Mouse (Mus musculus) ovary, postnatal 36 days (tissue): Measurements from ENCODE around the gene Gtf3c1.

Experiments used
- DNase-seq: peaks from one replicate; pipeline ENCODE4 v3.0.0; 2022; ENCODE audit warnings: low spot score, mixed read lengths

Gtf3c1 gene

GRCm38 (mm10) chr7:125620077-125620476, 87.5 kb downstream of the Gtf3c1 start:
- DNase-seq: no peak

GRCm38 (mm10) chr7:125618016-125618415, 89.6 kb downstream of the Gtf3c1 start:
- no peak for DNase-seq

- DNase-seq: no peak
Measured at GRCm38 (mm10) chr7:125615453-125615852, 92.1 kb downstream of the Gtf3c1 start.

GRCm38 (mm10) chr7:125613579-125613978, 94.0 kb downstream of the Gtf3c1 start:
- DNase-seq: no peak

GRCm38 (mm10) chr7:125608183-125608688, 99.3 kb downstream of the Gtf3c1 start:
- no peak for DNase-seq

- no peak for DNase-seq
Measured at GRCm38 (mm10) chr7:125607384-125608182, 100.0 kb downstream of the Gtf3c1 start.

- no peak for DNase-seq
Measured at GRCm38 (mm10) chr7:125606265-125607164, 101.1 kb downstream of the Gtf3c1 start.

- no peak for DNase-seq
Measured at GRCm38 (mm10) chr7:125605725-125606139, 101.8 kb downstream of the Gtf3c1 start.

GRCm38 (mm10) chr7:125604362-125605319, 102.9 kb downstream of the Gtf3c1 start:
- DNase-seq: no peak

- DNase-seq: no peak
Measured at GRCm38 (mm10) chr7:125603185-125603631, 104.4 kb downstream of the Gtf3c1 start, which contains the start of gene Il21r. Gene Il21r, plus strand, starts transcription at chr7:125603429.

GRCm38 (mm10) chr7:125601821-125602448, 105.6 kb downstream of the Gtf3c1 start:
- no peak for DNase-seq

- no peak for DNase-seq
Measured at GRCm38 (mm10) chr7:125601280-125601670, 106.3 kb downstream of the Gtf3c1 start.

- no peak for DNase-seq
Measured at GRCm38 (mm10) chr7:125600612-125601279, 106.8 kb downstream of the Gtf3c1 start.

GRCm38 (mm10) chr7:125600136-125600535, 107.4 kb downstream of the Gtf3c1 start:
- no peak for DNase-seq

- no peak for DNase-seq
Measured at GRCm38 (mm10) chr7:125599373-125599973, 108.1 kb downstream of the Gtf3c1 start.

- no peak for DNase-seq
Measured at GRCm38 (mm10) chr7:125597516-125598347, 109.8 kb downstream of the Gtf3c1 start.

GRCm38 (mm10) chr7:125597083-125597482, 110.5 kb downstream of the Gtf3c1 start:
- DNase-seq: no peak

- no peak for DNase-seq
Measured at GRCm38 (mm10) chr7:125596406-125596805, 111.2 kb downstream of the Gtf3c1 start.

- DNase-seq: no peak
Measured at GRCm38 (mm10) chr7:125593831-125594230, 113.7 kb downstream of the Gtf3c1 start.
